Mouse (Mus musculus) T-helper 1 cell (primary cell): Measurements from ENCODE around the gene Cbfb.

Source experiments
- in situ Hi-C: fragments of 300-600 bp; cut with MboI, MseI; formaldehyde crosslinking; loops from one replicate; pipeline ENCODE4 v1.15.1; 2025; ENCODE audit warnings: high pct_unique_total_duplicates

The Cbfb gene

GRCm38 (mm10) chr8:105266775-105267174 is 96.3 kb downstream of the Cbfb start:
- in situ Hi-C loops: loop anchor here (25.0 kb wide), 1 partner anchor 629 kb away; the partner anchor contains the start of genes Ciao2b and Rrad
